Mouse (Mus musculus) ES-E14 (cell line): Measurements from ENCODE around the gene Mtmr14. TPM values are rescaled to one million over a fixed set of nuclear protein-coding genes. Genes with fewer than 3 reads are reported as not detected.
A peak's percentile ranks its signal among the peaks of the same experiment; 100 is the strongest.

ENCODE experiments used
- DNase-seq: peaks from one replicate; pipeline ENCODE4 v3.0.0-alpha.2; 2013; ENCODE audit warnings: low read depth, low spot score
- H3K27ac ChIP-seq: 2 replicates; pipeline ENCODE4 v1.5.1; 2012; ENCODE audit warnings: low read depth, mild to moderate bottlenecking, low read length, moderate library complexity, mixed read lengths; ENCODE audit not compliant: poor library complexity, insufficient read depth, severe bottlenecking
- H3K36me3 ChIP-seq: 2 replicates; pipeline ENCODE4 v1.6.1; 2012; ENCODE audit warnings: mild to moderate bottlenecking, low read length, moderate library complexity, mixed read lengths; ENCODE audit not compliant: control insufficient read depth, poor library complexity, insufficient read depth, severe bottlenecking
- H3K4me1 ChIP-seq, 2 experiments: fragments of 150-350 bp in 1 of 2; sonication (generic) in 1 of 2; 2 replicates each; pipeline ENCODE4 v1.6.1; 2012; ENCODE audit warnings: low read length in 2 of 2, mild to moderate bottlenecking in 1 of 2, mixed read lengths in 1 of 2; ENCODE audit not compliant: control insufficient read depth in 2 of 2, insufficient read depth in 2 of 2, poor library complexity in 1 of 2
- H3K4me3 ChIP-seq, 2 experiments: fragments of 150-350 bp in 1 of 2; sonication (generic) in 1 of 2; 2 replicates each; pipeline ENCODE4 v1.5.1; 2012; ENCODE audit warnings: low read length in 2 of 2, low read depth in 1 of 2, mild to moderate bottlenecking in 1 of 2, mixed read lengths in 1 of 2; ENCODE audit not compliant: insufficient read depth in 1 of 2, poor library complexity in 1 of 2, severe bottlenecking in 1 of 2
- H3K9ac ChIP-seq: 2 replicates; pipeline ENCODE4 v1.6.1; 2012; ENCODE audit warnings: low read depth, mild to moderate bottlenecking, low read length, mixed read lengths; ENCODE audit not compliant: poor library complexity, insufficient read depth, severe bottlenecking
- H3K9me3 ChIP-seq: fragments of 150-350 bp; sonication (generic); 2 replicates; pipeline ENCODE4 v1.6.1; 2012; ENCODE audit warnings: low read depth, mild to moderate bottlenecking, low read length; ENCODE audit not compliant: control insufficient read depth, insufficient read depth
- CHD2 ChIP-seq: IDR thresholded peaks from 2 replicates; pipeline ENCODE4 v1.6.1; 2014; ENCODE audit warnings: mild to moderate bottlenecking, low read depth, low read length, inconsistent platforms
- HCFC1 ChIP-seq: IDR thresholded peaks from 2 replicates; pipeline ENCODE4 v1.6.1; 2012; ENCODE audit warnings: low read length, inconsistent platforms, borderline replicate concordance; ENCODE audit not compliant: insufficient read depth
- MAFK ChIP-seq: IDR thresholded peaks from 2 replicates; pipeline ENCODE4 v1.6.1; 2014; ENCODE audit warnings: mild to moderate bottlenecking, low read depth, low read length, inconsistent platforms; ENCODE audit not compliant: insufficient read depth
- ZC3H11A ChIP-seq: IDR thresholded peaks from 2 replicates; pipeline ENCODE4 v1.6.1; 2012; ENCODE audit warnings: low read depth, mild to moderate bottlenecking, inconsistent platforms, low read length, borderline replicate concordance
- ZNF384 ChIP-seq: IDR thresholded peaks from 2 replicates; pipeline ENCODE4 v1.6.1; 2012; ENCODE audit warnings: low read depth, low read length, inconsistent platforms
- in situ Hi-C, 2 experiments: fragments of 600-800 bp; cut with MboI; formaldehyde crosslinking; loops; one replicate each; pipeline ENCODE4 v1.15.1; 2025; ENCODE audit warnings: low sequenced_read_pairs in 2 of 2, inconsistent platforms in 1 of 2; ENCODE audit not compliant: unreplicated experiment in 2 of 2
- total RNA-seq: library from RNA; depleted of rRNA; stranded (reverse); fragments of 300-350 nt; gene quantifications from 2 replicates; pipeline ENCODE4 v1.2.3, GENCODE M21; 2012; rRNA removed

Mtmr14 gene
- 42.4 and 44.8 TPM in 2 replicates for total RNA-seq

DNA sequence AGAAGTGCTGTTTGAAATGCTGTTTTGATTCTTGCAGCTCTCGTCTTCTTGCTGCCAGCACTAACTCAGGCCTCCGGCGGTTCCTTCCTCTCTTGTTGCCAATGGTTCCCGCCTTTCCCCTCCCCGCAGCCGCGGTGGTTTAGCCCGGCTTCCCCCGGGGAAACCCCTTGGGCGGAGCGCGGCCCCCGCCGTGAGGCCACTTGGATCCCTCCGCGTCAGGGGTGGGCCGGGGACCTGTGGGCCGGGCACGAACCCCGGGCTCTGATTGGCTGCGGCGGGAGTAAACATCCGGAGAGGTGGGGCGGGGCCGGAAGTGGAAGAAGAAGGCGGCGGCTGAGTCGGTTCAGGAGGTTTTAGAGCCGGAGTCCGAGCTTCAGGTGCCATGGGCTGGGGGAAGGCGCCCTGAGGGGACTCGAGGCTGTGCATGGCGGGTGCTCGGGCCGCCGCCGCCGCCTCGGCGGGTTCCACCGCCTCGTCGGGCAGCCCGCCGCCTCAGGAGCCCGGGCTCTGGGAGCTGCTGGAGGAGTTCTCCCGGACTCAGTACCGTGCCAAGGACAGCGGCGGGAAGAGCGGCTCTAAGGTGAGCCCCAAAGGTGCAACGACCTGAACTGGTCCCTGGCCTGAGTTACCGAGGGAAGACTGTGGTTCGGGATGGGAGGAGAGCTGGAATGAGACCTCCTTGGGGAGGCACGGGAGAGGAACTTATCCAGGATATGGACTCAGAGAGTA lies at the start of gene Mtmr14:
Gene Mtmr14 (plus strand): TSS at position 302 of the 729 bp plus-strand sequence.
- H3K9me3 ChIP-seq, result no peaks in the 10 kb centered on the region
- H3K27ac ChIP-seq, result peak within 1 kb of the TSS; percentile 3; the same call in 1 of the 2 replicates
- peak within 1 kb of the TSS; percentile 86 for H3K9ac ChIP-seq
- TF ChIP-seq MAFK, result no peak
- no peak for TF ChIP-seq ZC3H11A
- TF ChIP-seq HCFC1, result 0 out of 2 replicates have a peak, but pooled peaks have one; percentile 30
- TF ChIP-seq CHD2, result 0 out of 2 replicates have a peak, but pooled peaks have one; percentile 25
- peaks cover 7% of the 10 kb centered on the region; the same call in 1 of the 2 replicates for H3K36me3 ChIP-seq
- in situ Hi-C loops, result no loop called here
- peak; percentile 98 for DNase-seq
- H3K4me3 ChIP-seq, result peak within 1 kb of the TSS; percentile 89 to 94
- H3K4me1 ChIP-seq, result peaks cover 0 to 2% of the 10 kb centered on the region in 2 experiments; a peak in 1 of 4 replicates

DNA sequence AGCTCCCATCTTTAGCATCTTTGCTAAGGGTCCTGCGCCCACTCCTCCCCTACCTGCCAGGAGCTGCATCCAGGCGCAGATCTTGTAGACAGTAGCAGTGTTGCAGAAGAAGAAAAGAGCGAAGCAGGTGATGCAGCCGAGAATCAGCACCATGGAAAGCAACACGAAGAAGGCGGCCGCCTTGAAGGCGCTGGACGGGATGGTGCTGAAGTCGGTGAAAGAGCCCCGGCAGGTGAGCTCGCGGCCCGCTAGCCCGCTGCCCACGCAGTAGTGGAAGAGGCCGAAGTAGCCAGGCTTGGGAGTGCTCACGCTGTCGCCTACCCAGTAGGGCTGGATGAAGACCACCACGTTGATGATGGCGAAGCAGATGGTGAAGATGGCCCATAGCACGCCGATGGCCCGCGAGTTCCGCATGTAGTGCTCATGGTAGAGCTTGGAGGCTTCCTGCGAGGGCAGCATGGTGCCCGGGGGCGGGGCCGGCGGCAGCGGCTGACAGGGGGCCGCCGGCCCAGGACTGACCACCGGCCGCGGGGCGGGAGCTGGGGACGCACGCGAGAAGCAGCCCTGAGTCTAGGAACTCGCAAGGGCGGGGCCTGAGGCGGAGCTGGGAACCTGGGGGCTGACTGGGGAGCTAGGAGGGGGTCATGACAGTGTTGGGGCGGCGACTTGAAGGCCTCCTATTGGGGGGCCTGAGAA lies 43.7 kb upstream of the Mtmr14 start:
- Histone ChIP-seq H3K9ac (no peak overlapping the region), H3K27ac (no peak overlapping the region), H3K9me3 (no peaks in the 10 kb centered on the region), H3K4me3 (peak overlapping the region; percentile 48 to 84; a peak in 2 of 4 replicates), H3K36me3 (no peaks in the 10 kb centered on the region), H3K4me1 (peaks cover 1 to 4% of the 10 kb centered on the region in 2 experiments; a peak in 2 of 4 replicates)
- peak; percentile 52 for DNase-seq
- TF ChIP-seq CHD2, result 0 out of 2 replicates have a peak, but pooled peaks have one; percentile 21
- TF ChIP-seq ZC3H11A, result no peak
- in situ Hi-C loops, result no loop called here

DNA sequence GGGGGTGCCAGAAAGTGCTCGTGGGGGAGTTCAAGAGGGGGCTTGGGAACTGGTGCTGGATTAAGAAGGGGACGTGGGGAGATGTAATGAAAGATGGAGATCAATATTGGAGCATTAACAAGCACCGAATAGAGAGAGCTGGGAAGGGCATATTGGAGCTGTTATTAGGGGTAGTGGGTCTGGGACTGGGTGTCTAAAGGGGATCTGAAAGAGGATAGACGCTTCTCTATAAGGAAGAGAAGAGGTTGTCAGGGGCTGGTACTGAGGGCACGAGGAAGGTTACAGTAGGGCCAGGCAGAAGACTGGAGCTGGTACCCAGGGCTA lies 43.2 kb upstream of the Mtmr14 start:
- Histone ChIP-seq H3K9ac (no peak overlapping the region), H3K9me3 (no peaks in the 10 kb centered on the region), H3K27ac (no peak overlapping the region), H3K4me3 (peak overlapping the region; percentile 84 to 86; a peak in 3 of 4 replicates), H3K36me3 (no peaks in the 10 kb centered on the region), H3K4me1 (peaks cover 1 to 4% of the 10 kb centered on the region in 2 experiments; a peak in 2 of 4 replicates)
- DNase-seq, result no peak
- in situ Hi-C loops, result no loop called here
- TF ChIP-seq HCFC1 (no peak), ZC3H11A (no peak), ZNF384 (no peak), MAFK (no peak), CHD2 (no peak)

DNA sequence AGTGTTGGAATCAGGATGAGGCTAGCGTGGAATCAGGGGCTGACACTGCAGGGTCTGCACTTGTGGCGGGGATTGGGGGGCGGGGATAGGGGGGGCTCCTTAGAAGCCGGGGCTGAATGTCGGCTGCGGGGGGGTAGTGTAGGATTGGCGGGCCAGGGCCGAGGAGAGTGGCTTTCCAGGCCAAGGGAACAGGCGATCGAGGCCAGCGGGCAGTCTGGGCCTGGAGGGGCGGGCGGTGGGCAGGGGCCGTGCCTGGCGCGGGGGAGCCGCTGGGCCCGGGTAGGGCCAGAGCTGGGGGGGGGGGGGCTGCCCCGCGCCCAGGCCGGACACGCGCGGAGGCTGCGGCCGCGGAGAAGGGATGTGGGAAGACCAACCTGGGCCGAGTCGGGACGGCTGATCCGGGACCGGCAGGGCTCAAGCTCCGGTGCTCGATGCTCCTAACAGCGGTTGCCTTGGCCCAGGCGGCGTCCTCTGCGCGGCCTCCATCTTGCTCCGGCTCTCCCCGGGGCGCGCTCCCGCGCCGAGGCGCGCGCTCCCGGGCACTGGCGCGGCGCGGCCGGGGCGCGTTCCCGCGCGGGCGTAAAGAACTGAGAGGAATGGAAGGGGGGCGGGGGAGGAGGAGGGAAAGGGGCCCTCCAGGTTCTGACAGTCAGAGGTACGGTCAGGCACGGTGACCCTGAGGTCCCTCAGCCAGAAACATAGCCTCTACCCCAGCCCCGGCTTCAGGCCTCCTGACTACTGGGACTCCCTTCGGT lies 42.6 kb upstream of the Mtmr14 start, which contains the start of gene Lhfpl4:
Gene Lhfpl4 (minus strand): TSS at position 544 of the 755 bp plus-strand sequence.
- Histone ChIP-seq H3K36me3 (no peaks in the 10 kb centered on the region), H3K9me3 (no peaks in the 10 kb centered on the region), H3K4me3 (peak within 1 kb of the TSS; percentile 84 to 86), H3K27ac (no peak within 1 kb of the TSS), H3K4me1 (peaks cover 1 to 4% of the 10 kb centered on the region in 2 experiments; a peak in 2 of 4 replicates), H3K9ac (peak within 1 kb of the TSS; percentile 81)
- no peak for TF ChIP-seq CHD2
- TF ChIP-seq ZNF384, result no peak
- no peak for TF ChIP-seq MAFK
- TF ChIP-seq ZC3H11A, result no peak
- TF ChIP-seq HCFC1, result no peak
- DNase-seq, result no peak
- in situ Hi-C loops, result no loop called here
